Mouse (Mus musculus): Measurements from ENCODE around the gene Eif2b5.
"Not testable (repeated sequence)": the region's sequence is repeated elsewhere in the genome, so short reads cannot be mapped to it uniquely, and the experiment has no call there.

The Eif2b5 gene

GRCm38 (mm10) chr16:20498677-20499475 is at the start of gene Eif2b5:
Eif2b5 (plus strand) TSS chr16:20498817.
- DNase-seq (ENCODE audit: low read depth, low spot score): peak; percentile 99

DNA sequence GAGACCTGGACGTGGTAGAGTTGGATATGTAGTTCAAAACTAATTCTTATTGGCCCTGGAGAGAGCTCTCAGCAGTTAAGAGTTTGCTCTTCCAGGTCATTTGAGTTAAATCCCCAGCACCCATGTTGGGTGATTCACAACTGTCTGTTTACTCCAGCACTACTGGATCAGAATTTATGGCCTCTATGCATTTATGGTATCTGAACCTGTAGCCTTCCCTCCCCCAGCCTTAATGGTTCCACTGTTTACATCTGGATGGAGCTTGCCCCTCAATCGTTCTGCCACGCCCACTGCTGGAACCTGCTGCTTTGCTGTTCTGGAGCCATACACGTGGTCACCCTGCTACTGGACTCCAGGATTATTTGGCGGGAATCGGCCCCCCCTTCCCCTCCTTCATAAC is 46.8 kb upstream of the Eif2b5 start:
- no peak for DNase-seq (ENCODE audit: low read depth, low spot score)

GRCm38 (mm10) chr16:20454155-20454654 is 44.4 kb upstream of the Eif2b5 start:
- DNase-seq (ENCODE audit: low read depth, low spot score): no peak

DNA sequence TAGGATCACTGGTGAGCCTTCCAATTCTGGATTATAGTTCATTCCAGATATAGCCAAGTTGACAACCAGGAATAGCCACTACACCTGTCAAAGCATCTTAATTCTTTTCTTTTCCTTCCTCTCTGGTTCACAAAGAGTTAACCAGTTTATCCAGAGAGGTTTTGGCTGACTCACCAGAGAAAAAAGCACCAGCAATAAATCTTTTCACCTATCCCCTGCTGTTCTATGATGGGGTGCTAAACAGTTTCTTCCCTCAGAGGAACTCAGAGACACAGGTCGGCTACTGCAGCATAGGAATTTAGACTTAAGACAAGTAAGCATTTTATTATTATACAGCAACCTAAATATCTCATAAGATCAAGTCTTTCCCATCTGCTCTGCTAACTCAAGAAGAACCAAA is 42.5 kb upstream of the Eif2b5 start:
- DNase-seq (ENCODE audit: low read depth, low spot score): no peak

GRCm38 (mm10) chr16:20458736-20459135 is 39.9 kb upstream of the Eif2b5 start:
- DNase-seq (ENCODE audit: low read depth, low spot score): not testable (repeated sequence)

GRCm38 (mm10) chr16:20464725-20465124 is 33.9 kb upstream of the Eif2b5 start:
- no peak for DNase-seq (ENCODE audit: low read depth, low spot score)

GRCm38 (mm10) chr16:20470981-20471380 is 27.6 kb upstream of the Eif2b5 start:
- no peak for DNase-seq (ENCODE audit: low read depth, low spot score)

GRCm38 (mm10) chr16:20471686-20472085 is 26.9 kb upstream of the Eif2b5 start:
- DNase-seq (ENCODE audit: low read depth, low spot score): no peak

- no peak for DNase-seq (ENCODE audit: low read depth, low spot score)
Measured at GRCm38 (mm10) chr16:20473748-20474147, 24.9 kb upstream of the Eif2b5 start.

DNA sequence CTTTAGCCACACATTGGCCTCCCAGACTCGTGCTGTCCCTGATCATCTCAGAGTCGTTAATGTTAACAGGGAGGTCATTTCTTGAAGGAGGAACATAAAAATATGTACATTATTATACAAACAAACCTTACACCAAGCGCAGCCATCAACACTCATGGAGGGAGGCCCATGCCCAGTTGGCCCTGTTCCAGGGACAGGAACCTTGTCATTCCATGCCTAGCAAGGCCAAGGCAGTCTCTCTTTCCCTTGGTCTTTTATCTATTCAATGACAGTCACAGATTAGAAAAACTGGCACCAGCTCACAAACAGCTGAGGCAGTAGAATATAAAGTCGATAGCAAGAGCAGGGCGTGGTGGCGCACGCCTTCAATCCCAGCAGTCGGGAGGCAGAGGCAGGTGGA is 24.4 kb upstream of the Eif2b5 start:
- no peak for DNase-seq (ENCODE audit: low read depth, low spot score)

GRCm38 (mm10) chr16:20474786-20475185 is 23.8 kb upstream of the Eif2b5 start:
- DNase-seq (ENCODE audit: low read depth, low spot score): no peak

- DNase-seq (ENCODE audit: low read depth, low spot score): no peak
Measured at GRCm38 (mm10) chr16:20475335-20475734, 23.3 kb upstream of the Eif2b5 start.

DNA sequence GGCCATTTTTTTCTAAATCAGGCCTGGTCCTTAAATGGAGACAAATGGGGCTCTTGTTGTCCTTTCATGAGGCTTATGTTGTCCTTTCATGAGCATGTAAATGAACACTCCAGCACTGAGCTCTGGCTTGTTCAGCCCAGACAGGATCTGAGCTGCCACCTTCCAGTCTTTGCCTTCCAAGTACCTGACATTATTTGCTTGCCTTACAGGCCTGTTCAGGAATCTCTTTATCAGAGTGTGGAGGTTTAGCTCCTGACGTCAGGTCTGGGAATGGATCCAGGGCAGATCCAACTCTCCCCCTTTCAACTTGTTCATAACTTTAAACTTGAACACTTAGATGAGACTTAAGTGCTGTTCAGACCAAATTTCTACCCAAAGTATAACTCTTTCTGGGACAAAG is 21.8 kb upstream of the Eif2b5 start:
- no peak for DNase-seq (ENCODE audit: low read depth, low spot score)

DNA sequence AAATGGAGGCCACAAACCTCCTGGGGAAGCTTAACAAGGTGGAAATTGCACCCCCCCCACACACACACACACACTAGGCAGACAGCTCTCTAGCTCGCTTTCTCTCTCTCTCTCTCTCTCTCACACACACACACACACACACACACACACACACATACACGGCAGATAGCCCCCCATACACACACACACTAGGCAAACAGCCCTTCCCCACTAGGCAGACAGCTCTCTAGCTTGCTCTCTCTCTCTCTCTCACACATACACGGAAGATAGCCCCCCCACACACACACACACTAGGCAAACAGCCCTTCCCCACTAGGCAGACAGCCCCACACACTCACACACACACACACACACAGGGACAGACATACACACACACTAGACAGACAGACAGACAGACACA is 21.3 kb upstream of the Eif2b5 start:
- no peak for DNase-seq (ENCODE audit: low read depth, low spot score)

GRCm38 (mm10) chr16:20478504-20478903 is 20.1 kb upstream of the Eif2b5 start:
- DNase-seq (ENCODE audit: low read depth, low spot score): no peak

GRCm38 (mm10) chr16:20479026-20479760 is 19.4 kb upstream of the Eif2b5 start:
- DNase-seq (ENCODE audit: low read depth, low spot score): not testable (repeated sequence)

- peak; percentile 57 for DNase-seq (ENCODE audit: low read depth, low spot score)
Measured at GRCm38 (mm10) chr16:20480115-20480514, 18.5 kb upstream of the Eif2b5 start.

GRCm38 (mm10) chr16:20481746-20482145 is 16.9 kb upstream of the Eif2b5 start:
- no peak for DNase-seq (ENCODE audit: low read depth, low spot score)

DNA sequence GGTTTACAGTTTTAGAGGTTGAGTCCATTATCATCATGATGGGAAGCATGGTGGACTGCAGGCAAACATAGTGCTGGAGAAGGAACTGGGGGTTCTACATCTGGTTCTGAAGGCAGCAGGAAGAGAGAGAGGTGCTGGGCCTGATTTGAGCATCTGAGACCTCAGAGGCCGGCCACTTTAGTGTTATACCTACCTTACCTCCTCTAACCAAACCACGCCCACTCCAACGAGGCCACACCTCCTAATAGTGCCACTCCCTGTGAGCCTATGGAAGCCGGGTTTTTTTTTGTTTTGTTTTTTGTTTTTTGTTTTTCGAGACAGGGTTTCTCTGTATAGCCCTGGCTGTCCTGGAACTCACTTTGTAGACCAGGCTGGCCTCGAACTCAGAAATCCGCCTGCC is 14.9 kb upstream of the Eif2b5 start:
- DNase-seq (ENCODE audit: low read depth, low spot score): not testable (repeated sequence)

- DNase-seq (ENCODE audit: low read depth, low spot score): no peak
Measured at GRCm38 (mm10) chr16:20485061-20485460, 13.6 kb upstream of the Eif2b5 start.

DNA sequence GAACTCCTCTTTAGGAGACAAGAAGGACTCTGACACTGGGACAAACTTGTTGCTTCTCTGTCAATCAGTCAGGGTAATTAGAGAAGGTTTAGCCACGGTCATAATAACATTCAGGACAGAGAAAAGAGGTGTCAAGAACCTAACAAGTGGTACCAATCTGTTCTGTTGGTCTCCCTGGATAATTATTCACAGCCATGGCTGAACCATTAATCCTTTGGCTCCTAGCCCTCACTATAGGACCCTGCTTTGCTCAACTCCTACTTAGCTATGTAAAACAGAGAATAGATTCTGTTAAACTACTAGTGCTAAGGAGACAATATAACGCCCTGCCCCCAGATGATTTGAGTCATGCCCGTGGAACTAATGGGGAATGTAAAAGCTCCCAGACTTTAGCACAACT is 12.6 kb upstream of the Eif2b5 start:
- DNase-seq (ENCODE audit: low read depth, low spot score): no peak

GRCm38 (mm10) chr16:20488151-20488550 is 10.5 kb upstream of the Eif2b5 start:
- no peak for DNase-seq (ENCODE audit: low read depth, low spot score)

DNA sequence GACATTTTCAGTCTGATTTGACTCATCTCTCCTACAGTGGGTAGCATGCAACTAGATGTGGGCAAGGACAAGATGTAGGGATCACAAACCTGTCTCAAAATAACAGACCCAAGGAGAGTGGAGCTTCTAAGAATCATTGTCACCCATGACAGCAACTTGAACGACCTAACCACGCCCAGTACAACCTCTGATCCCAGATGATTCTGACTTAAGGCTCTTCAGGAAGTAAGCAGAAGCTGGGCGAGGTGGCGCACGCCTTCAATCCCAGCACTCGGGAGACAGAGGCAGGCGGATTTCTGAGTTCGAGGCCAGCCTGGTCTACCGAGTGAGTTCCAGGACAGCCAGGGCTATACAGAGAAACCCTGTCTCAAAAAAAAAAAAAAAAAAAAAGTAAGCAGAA is 9.9 kb upstream of the Eif2b5 start:
- not testable (repeated sequence) for DNase-seq (ENCODE audit: low read depth, low spot score)

All from brain, adult 2 months (tissue).